Mouse (Mus musculus): ENCODE data around the gene Palld.

DNA sequence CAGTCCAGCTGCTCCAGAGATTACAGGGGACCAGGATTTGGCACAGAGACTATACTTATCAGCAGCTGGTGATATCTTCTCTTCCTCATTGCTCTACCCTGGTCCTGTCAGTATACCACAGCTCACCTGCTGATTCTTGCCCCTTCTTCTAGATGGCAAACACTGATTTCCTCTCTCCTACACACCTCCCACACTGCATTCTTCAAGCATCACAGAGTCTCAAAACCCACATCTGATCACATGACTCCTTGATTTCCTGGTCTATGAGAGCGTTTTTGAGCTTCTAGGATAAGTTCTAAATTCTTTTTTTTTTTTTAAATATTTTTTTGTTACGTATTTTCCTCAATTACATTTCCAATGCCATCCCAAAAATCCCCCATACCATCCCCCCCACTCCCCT, 331.9 kb downstream of the Palld start:
- no peak for TF ChIP-seq CTCF (IDR thresholded peaks at IDR 0.05; ENCODE audit: low read depth, low read length)
- no peak for TF ChIP-seq POLR2AphosphoS5 (IDR thresholded peaks at IDR 0.05; ENCODE audit: insufficient replicate concordance, low read depth, low read length)
- TF ChIP-seq GATA1 (IDR thresholded peaks at IDR 0.05; ENCODE audit: borderline replicate concordance, low read length): no peak
